Mouse (Mus musculus) intestine, embryonic 16.5 days (tissue): ENCODE data around the gene Cenpt. TPM values are rescaled to one million over a fixed set of nuclear protein-coding genes. Genes with fewer than 3 reads are reported as not detected.

Experiments
- ATAC-seq: fragments of 200-750 bp; cut with Nextera tagmentation; 2 replicates; pipeline ENCODE4 v1.8.0; 2017; ENCODE audit warnings: moderate TSS enrichment, moderate library complexity
- H3K27ac ChIP-seq: fragments of 300-500 bp; sonication (generic); 2 replicates; pipeline ENCODE4 v1.5.1; 2014; ENCODE audit warnings: mild to moderate bottlenecking, low read length
- H3K27me3 ChIP-seq: fragments of 300-500 bp; sonication (generic); replicated peaks from 2 replicates; pipeline ENCODE4 v1.6.1; 2014; ENCODE audit warnings: low read length, control low read depth, mixed read lengths; ENCODE audit not compliant: control insufficient read depth, insufficient read depth
- H3K36me3 ChIP-seq: fragments of 300-500 bp; sonication (generic); 2 replicates; pipeline ENCODE4 v1.6.1; 2014; ENCODE audit warnings: low read length, control low read depth; ENCODE audit not compliant: control insufficient read depth, insufficient read depth
- H3K4me1 ChIP-seq: fragments of 300-500 bp; sonication (generic); 2 replicates; pipeline ENCODE4 v1.6.1; 2014; ENCODE audit warnings: low read length, control low read depth, mixed read lengths; ENCODE audit not compliant: control insufficient read depth, insufficient read depth
- H3K4me2 ChIP-seq: fragments of 300-500 bp; sonication (generic); 2 replicates; pipeline ENCODE4 v1.6.1; 2014; ENCODE audit warnings: low read depth, low read length, control low read depth
- H3K4me3 ChIP-seq: fragments of 300-500 bp; sonication (generic); 2 replicates; pipeline ENCODE4 v1.5.1; 2014; ENCODE audit warnings: mild to moderate bottlenecking, low read length
- H3K9ac ChIP-seq: fragments of 300-500 bp; sonication (generic); 2 replicates; pipeline ENCODE4 v1.6.1; 2014; ENCODE audit warnings: low read depth, low read length
- H3K9me3 ChIP-seq: fragments of 300-500 bp; sonication (generic); 2 replicates; pipeline ENCODE4 v1.6.1; 2016; ENCODE audit warnings: low read length, control low read depth; ENCODE audit not compliant: control insufficient read depth
- WGBS: fragments of 180-500 bp; shearing (Covaris S2); extraction: QIAGEN DNeasy Blood & Tissue Kit; methylation state at CpG from one replicate; pipeline ENCODE4 v1.1.7; 2014; 5-methylcytosine and 5-hydroxymethylcytosine counted together
- polyA plus RNA-seq: library from polyadenylated mRNA; unstranded; fragments of >200 nt; fragmentation: Nextera tagmentation; extraction: Ambion mirVana; gene quantifications from 2 replicates; pipeline ENCODE4 v1.2.1, GENCODE M21; 2015

The Cenpt gene
- polyA plus RNA-seq, 1 experiment from 2014 or later = 28.9 TPM

- H3K4me2 ChIP-seq = no peak overlapping the region
- no peak overlapping the region for H3K9ac ChIP-seq
- H3K4me3 ChIP-seq = no peak overlapping the region
- H3K9me3 ChIP-seq = no peaks in the 10 kb centered on the region
- H3K27ac ChIP-seq = no peak overlapping the region
- H3K36me3 ChIP-seq = peaks cover 3% of the 10 kb centered on the region; the same call in 1 of the 2 replicates
- 87% methylated on average over 5 of the region's 5 CpGs for whole genome bisulfite sequencing
- no peaks in the 10 kb centered on the region for H3K27me3 ChIP-seq
- H3K4me1 ChIP-seq = no peaks in the 10 kb centered on the region
- no peak for ATAC-seq
Observed at GRCm38 (mm10) chr8:105812511-105812910, 40.6 kb downstream of the Cenpt start.

GRCm38 (mm10) chr8:105811543-105811942 is 41.5 kb downstream of the Cenpt start:
- no peak overlapping the region for H3K27ac ChIP-seq
- WGBS = 81% methylated on average over 3 of the region's 3 CpGs
- H3K9ac ChIP-seq = no peak overlapping the region
- H3K4me3 ChIP-seq = no peak overlapping the region
- H3K27me3 ChIP-seq = no peaks in the 10 kb centered on the region
- no peak for ATAC-seq
- peaks cover 3% of the 10 kb centered on the region; the same call in 1 of the 2 replicates for H3K36me3 ChIP-seq
- H3K4me2 ChIP-seq = no peak overlapping the region
- H3K4me1 ChIP-seq = no peaks in the 10 kb centered on the region
- H3K9me3 ChIP-seq = no peaks in the 10 kb centered on the region

- Histone ChIP-seq H3K4me2 (no peak overlapping the region), H3K4me1 (no peaks in the 10 kb centered on the region), H3K36me3 (peaks cover 3% of the 10 kb centered on the region; the same call in 1 of the 2 replicates), H3K27ac (no peak overlapping the region), H3K27me3 (no peaks in the 10 kb centered on the region), H3K9ac (no peak overlapping the region), H3K4me3 (no peak overlapping the region), H3K9me3 (no peaks in the 10 kb centered on the region)
- ATAC-seq = no peak
- 89% methylated on average over 10 of the region's 10 CpGs for WGBS
Observed at GRCm38 (mm10) chr8:105811061-105811460, 42.0 kb downstream of the Cenpt start.

GRCm38 (mm10) chr8:105810245-105810786 is 42.8 kb downstream of the Cenpt start:
- Histone ChIP-seq H3K27ac (no peak overlapping the region), H3K9ac (no peak overlapping the region), H3K4me1 (no peaks in the 10 kb centered on the region), H3K4me2 (no peak overlapping the region), H3K36me3 (peaks cover 3% of the 10 kb centered on the region; the same call in 1 of the 2 replicates), H3K9me3 (no peaks in the 10 kb centered on the region), H3K27me3 (no peaks in the 10 kb centered on the region), H3K4me3 (no peak overlapping the region)
- 88% methylated on average over 6 of the region's 6 CpGs for WGBS
- ATAC-seq = no peak

- no peaks in the 10 kb centered on the region for H3K9me3 ChIP-seq
- H3K9ac ChIP-seq = no peak overlapping the region
- WGBS = 95% methylated on average over 2 of the region's 2 CpGs
- H3K4me1 ChIP-seq = no peaks in the 10 kb centered on the region
- no peak overlapping the region for H3K4me3 ChIP-seq
- no peak for ATAC-seq
- H3K27ac ChIP-seq = no peak overlapping the region
- peaks cover 2% of the 10 kb centered on the region; the same call in 1 of the 2 replicates for H3K36me3 ChIP-seq
- H3K27me3 ChIP-seq = no peaks in the 10 kb centered on the region
- no peak overlapping the region for H3K4me2 ChIP-seq
Observed at GRCm38 (mm10) chr8:105808480-105808879, 44.6 kb downstream of the Cenpt start.

GRCm38 (mm10) chr8:105807766-105808165 is 45.3 kb downstream of the Cenpt start:
- Histone ChIP-seq H3K4me1 (no peaks in the 10 kb centered on the region), H3K4me2 (no peak overlapping the region), H3K27ac (no peak overlapping the region), H3K4me3 (no peak overlapping the region), H3K27me3 (no peaks in the 10 kb centered on the region), H3K36me3 (no peaks in the 10 kb centered on the region), H3K9ac (no peak overlapping the region), H3K9me3 (no peaks in the 10 kb centered on the region)
- ATAC-seq = no peak
- 84% methylated on average over 5 of the region's 5 CpGs for WGBS

- ATAC-seq = no peak
- Histone ChIP-seq H3K27ac (no peak overlapping the region), H3K9me3 (no peaks in the 10 kb centered on the region), H3K9ac (no peak overlapping the region), H3K27me3 (no peaks in the 10 kb centered on the region), H3K4me1 (no peaks in the 10 kb centered on the region), H3K4me2 (no peak overlapping the region), H3K36me3 (no peaks in the 10 kb centered on the region), H3K4me3 (no peak overlapping the region)
- WGBS = 61% methylated on average over 1 of the region's 1 CpGs
Observed at GRCm38 (mm10) chr8:105805964-105806363, 47.1 kb downstream of the Cenpt start.

- Histone ChIP-seq H3K27ac (no peak overlapping the region), H3K4me3 (no peak overlapping the region), H3K9me3 (no peaks in the 10 kb centered on the region), H3K4me2 (no peak overlapping the region), H3K36me3 (no peaks in the 10 kb centered on the region), H3K9ac (no peak overlapping the region), H3K27me3 (no peaks in the 10 kb centered on the region), H3K4me1 (no peaks in the 10 kb centered on the region; the same call in 1 of the 2 replicates)
- no peak for ATAC-seq
- WGBS = 76% methylated on average over 3 of the region's 3 CpGs
Observed at GRCm38 (mm10) chr8:105805346-105805745, 47.7 kb downstream of the Cenpt start.

GRCm38 (mm10) chr8:105804797-105805196 is 48.3 kb downstream of the Cenpt start:
- H3K36me3 ChIP-seq = no peaks in the 10 kb centered on the region
- H3K4me2 ChIP-seq = no peak overlapping the region
- no peak overlapping the region for H3K27ac ChIP-seq
- no peaks in the 10 kb centered on the region for H3K27me3 ChIP-seq
- no peak overlapping the region for H3K4me3 ChIP-seq
- WGBS = 90% methylated on average over 7 of the region's 7 CpGs
- H3K9me3 ChIP-seq = no peaks in the 10 kb centered on the region
- no peak for ATAC-seq
- H3K4me1 ChIP-seq = no peaks in the 10 kb centered on the region; the same call in 1 of the 2 replicates
- H3K9ac ChIP-seq = no peak overlapping the region
